Mouse (Mus musculus) inflammation-experienced regulatory T-cells, adult 6 months (primary cell): ENCODE results near the gene Egln2. TPM values are rescaled to one million over a fixed set of nuclear protein-coding genes. Genes with fewer than 3 reads are reported as not detected.

Experiments
- ATAC-seq: one replicate; pipeline ENCODE4 v1.8.0; 2017
- polyA plus RNA-seq, 3 experiments: library from polyadenylated mRNA; unstranded; fragments of 100-300 nt; shearing (Covaris generic); gene quantifications; one replicate each; pipeline ENCODE4 v1.2.1; 2017

Egln2 gene
- polyA plus RNA-seq, 3 experiments from 2014 or later, result 12.0 to 14.1 (median 13.9) TPM

DNA sequence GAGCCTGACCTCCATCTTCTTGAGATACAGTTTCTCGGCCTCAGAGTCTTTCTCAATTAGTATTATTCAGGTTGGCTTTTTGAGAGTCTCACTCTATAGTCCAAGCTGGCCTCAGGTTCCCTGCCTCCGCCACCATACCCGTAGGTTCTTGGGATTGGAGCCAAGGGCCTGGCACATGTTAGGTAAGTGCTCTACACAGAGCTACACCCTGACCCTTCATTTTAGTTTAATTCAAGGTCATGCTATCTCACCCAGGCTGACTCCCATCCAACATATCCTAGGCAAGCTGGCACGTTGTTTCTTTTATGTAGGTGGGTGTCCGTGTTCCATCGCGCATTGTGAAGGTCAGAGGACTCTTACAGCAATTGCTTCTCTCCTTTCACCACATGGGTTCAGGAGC lies 8.3 kb upstream of the Egln2 start:
- no peak for ATAC-seq

DNA sequence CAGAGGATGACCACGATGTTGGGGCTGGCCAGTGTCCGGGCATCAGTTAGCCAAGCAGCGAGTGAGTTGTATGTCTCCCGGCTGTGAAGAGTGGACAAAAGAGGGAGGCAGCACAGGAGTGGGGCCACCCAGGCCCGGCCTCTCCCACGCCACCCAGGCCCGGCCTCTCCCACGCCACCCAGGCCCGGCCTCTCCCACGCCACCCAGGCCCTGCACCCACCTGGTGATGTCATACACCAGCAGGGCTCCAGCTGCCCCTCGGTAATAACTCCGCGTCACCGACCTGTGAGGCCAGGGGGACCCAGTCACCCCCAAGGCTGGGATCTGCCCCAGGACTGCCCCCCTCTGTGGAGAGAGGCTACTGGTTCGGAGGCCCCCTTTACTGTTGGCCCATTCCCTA lies 7.9 kb upstream of the Egln2 start:
- no peak for ATAC-seq

DNA sequence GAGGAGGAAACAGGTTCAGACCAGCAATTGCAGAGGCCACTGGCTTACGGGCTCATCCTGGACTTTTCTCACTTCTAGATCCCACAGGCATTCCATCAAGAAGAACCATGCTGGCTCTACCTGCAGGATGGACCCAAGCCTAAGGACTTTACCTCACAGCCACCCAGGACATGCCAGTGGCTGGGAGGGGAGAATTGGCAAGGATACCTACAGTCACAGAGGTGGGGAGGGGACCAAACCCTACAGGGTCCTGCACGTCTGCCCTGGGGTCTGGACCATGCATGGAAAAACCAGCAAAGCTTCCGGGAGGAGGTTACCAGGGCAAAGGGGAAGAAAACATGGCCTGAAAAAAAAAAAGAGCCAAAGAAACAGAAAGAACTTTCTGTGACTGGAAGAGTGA lies 4.4 kb upstream of the Egln2 start:
- ATAC-seq, result no peak

DNA sequence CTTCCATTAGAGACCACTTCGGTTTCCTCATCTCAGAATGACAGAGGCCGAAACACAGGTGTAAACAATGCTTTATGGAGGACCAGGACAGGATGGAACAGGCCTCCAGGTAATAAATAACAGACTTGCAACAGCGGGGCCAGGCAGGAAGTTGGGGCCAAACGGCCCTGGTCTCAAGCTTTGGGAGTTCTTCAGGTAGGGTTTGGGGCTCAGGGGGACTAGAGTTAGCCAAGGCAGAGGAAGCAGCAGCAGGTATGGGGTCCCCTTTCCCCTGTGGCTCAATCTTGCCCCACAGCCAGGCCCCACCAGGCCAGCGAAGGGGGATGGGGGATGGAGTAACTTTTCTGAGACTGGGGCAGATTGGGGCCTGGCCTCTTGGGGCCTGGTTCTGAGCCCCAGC lies 1.8 kb upstream of the Egln2 start:
- no peak for ATAC-seq

- no peak for ATAC-seq
Measured at GRCm38 (mm10) chr7:27167475-27168094, 983 bp upstream of the Egln2 start.

- peak; percentile 36 for ATAC-seq
Measured at GRCm38 (mm10) chr7:27166229-27166613, 381 bp downstream of the Egln2 start.

DNA sequence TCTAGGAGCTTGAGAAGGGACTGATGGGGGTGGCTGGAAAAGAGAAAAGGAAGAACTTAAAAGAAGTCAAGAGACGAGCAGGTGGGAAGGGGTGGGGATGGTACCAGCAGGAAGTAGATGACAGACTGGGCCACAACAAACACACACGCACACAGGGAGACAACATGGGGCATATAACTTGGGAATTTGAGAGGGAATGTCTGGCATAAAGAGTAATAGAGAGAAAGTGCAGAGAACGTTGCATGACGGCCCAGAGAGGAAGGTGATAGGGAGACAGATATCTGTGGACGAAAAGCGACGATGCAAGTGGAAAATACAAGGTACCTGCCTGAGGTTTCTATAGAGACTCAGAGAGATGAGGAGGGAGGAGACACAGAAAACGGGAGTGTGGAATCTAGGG lies 906 bp downstream of the Egln2 start:
- no peak for ATAC-seq

DNA sequence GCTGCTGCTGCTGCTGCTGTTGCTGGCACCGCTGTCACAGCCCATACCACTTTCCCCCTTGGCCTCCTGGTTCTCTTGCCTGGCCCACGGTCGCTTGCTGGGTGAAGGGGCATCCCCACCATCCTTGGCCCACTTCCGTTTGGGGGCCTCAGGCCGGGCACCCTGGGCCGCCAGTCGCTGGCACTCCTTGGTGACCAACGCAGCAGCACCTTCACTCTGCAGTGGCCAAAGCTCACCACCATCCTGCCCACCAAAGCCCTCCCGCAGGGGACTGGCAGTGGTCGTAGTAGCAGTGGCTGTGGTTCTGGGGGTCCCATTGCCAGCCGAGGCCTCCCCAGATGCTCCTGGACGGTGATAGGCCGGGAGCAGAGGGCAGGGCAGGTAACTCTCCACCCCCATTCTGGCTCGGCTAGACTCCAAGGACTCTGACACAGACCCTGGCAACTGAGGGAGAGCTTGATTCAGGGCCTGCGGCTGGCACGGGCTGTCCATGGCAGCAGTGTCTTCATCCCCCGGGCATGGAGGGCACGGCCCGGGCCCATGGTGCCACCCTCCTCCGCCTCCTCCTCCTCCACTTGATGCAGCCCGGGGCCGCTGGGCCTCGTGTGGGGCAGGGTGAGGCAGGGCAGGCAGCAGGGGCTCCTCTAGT lies 1.5 kb downstream of the Egln2 start:
- no peak for ATAC-seq

GRCm38 (mm10) chr7:27164112-27164947 lies 2.3 kb downstream of the Egln2 start:
- no peak for ATAC-seq

DNA sequence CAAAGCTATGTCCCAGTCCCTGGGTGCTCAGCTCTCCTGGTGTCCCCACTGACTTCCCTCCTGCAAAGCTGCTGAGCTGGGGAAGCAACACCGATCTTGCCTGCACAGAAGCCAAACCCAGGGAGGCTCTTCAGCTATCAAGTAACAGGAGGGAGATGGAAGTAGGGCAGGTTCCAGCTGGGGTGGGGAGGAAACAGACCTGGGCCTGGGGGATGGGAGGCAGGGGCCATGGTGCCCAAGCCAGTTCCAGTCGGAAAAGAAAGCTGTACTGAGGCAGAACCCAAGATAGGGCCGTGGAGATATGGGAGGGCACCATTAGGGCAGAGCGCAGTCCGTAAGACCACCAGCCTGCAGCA lies 3.2 kb downstream of the Egln2 start:
- no peak for ATAC-seq

DNA sequence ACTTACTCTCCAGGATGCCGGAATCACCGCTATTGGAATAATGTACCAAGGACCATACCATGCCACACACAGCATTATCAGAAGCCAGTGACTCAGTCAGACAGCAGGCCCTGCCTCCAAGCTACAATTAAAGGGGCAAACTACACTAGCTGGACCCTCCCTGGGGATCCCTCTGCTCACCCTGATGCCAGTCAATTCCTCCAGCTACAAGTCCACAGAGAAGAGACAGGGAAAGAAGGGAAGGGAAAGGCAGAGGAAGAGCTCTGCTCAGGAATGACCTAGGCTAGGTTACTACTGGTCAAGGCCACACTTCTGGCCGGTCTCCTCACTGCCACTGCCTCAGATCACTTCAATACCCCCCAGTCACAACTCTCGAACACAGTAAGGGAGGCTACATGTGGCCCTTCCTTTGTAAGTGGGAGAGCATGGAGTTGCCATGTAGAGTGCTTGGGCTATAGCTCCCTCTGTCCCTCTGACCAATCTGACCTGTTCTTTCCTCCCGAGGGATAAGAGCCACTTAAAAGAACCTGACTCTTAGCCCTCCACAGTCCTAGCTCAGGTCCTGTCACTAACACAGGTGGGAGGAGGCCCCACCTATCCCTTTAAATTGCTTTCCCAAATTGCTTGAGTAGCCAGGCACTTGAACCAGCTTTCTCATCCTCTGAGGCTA lies 3.7 kb downstream of the Egln2 start:
- ATAC-seq, result no peak

GRCm38 (mm10) chr7:27161744-27162143 lies 4.9 kb downstream of the Egln2 start:
- no peak for ATAC-seq

GRCm38 (mm10) chr7:27160921-27161320 lies 5.7 kb downstream of the Egln2 start:
- no peak for ATAC-seq

GRCm38 (mm10) chr7:27159882-27160281 lies 6.7 kb downstream of the Egln2 start:
- ATAC-seq, result peak; percentile 95

DNA sequence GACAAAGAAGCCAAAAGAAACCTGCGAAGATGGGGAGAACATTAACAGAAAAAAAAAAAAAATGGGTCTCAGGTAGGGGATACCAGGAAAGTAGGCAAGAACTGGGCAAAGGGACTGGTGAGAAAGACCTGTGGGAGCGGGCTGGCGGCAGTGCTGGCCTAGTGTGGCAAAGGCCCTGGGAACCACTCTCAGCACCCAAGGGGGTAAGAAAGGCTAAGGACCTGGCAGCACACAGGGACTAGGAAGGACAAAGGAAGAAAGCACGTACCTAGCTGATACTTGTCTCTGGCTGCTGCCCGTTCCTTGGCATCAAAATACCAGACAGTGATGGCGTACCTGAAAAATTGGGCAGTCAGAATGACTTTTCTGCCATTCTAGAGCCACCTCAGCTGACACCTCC lies 7.3 kb downstream of the Egln2 start:
- no peak for ATAC-seq

DNA sequence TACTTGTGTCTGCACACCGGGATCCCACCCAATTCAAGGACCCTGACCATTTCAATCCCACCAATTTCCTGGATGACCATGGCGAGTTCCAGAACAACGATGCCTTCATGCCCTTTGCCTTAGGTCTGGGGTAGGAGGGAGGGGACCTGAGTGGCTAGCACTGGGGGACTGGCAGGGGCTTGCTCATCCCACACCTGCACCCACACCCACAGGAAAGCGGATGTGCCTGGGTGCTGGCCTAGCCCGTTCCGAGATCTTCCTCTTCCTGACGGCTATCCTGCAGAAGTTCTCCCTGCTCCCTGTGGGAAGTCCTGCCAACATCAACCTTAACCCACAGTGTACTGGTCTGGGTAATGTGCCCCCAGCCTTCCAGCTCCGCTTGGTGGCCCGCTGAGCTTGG lies 8.4 kb downstream of the Egln2 start:
- ATAC-seq, result no peak

- no peak for ATAC-seq
Measured at GRCm38 (mm10) chr7:27156005-27156404, 10.6 kb downstream of the Egln2 start.

- ATAC-seq, result no peak
Measured at GRCm38 (mm10) chr7:27153205-27153764, 13.3 kb downstream of the Egln2 start, which contains the start of gene Cyp2t4. TSS of gene Cyp2t4 (plus strand) at chr7:27153714.

GRCm38 (mm10) chr7:27136410-27136996 lies 30.1 kb downstream of the Egln2 start:
- no peak for ATAC-seq

DNA sequence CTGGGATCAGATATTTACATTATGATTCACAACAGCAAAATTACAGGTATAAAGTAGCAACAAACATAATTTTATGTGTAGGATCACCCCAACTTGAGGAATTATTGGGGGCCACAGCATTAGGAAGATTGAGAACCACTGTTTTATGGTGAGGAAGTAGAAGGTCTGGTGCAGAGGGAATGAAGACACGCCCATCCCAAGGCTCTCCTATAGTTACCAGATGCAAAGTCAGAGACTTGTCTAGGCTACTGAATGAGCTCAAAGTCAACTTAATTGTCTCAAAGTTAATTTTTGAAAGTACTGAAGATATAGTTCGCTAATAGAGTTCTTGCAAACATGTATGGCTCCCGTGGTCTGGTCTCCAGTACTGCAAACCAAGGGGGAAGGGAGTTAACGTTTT lies 32.8 kb downstream of the Egln2 start:
- ATAC-seq, result no peak

DNA sequence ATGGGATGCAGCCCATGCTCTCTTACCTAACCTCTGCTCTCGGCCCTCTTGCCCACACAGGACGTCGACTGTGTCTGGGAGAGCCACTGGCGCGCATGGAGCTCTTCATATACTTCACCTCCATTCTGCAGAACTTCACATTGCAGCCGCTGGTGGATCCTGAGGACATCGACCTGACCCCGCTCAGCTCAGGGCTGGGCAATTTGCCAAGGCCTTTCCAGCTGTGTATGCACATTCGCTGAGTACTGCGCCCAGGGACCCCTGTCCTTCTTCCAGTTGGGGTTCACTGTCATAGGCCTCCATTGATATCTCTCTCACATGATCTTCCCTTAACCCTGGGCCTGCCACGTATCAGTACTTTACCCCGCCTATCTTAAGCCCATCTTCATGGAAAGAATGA lies 33.4 kb downstream of the Egln2 start:
- ATAC-seq, result no peak

GRCm38 (mm10) chr7:27132588-27132987 lies 34.0 kb downstream of the Egln2 start:
- no peak for ATAC-seq

- ATAC-seq, result no peak
Measured at GRCm38 (mm10) chr7:27131387-27131786, 35.2 kb downstream of the Egln2 start.
